Mouse (Mus musculus) left cerebral cortex, postnatal 25 days (tissue): Measurements from ENCODE around the gene Cox5b. TPM values are rescaled to one million over a fixed set of nuclear protein-coding genes. Genes with fewer than 3 reads are reported as not detected.

Source experiments
- DNase-seq, 2 experiments: peaks; one replicate each; pipeline ENCODE4 v3.0.0; 2022; ENCODE audit warnings: low spot score in 2 of 2, mixed read lengths in 1 of 2
- intact Hi-C: fragments of 180-260 bp; cut with DNase I; formaldehyde crosslinking; loops from one replicate; pipeline ENCODE4 v1.15.1; 2025
- total RNA-seq, 2 experiments: library from RNA; stranded (reverse); gene quantifications; 2 replicates each; pipeline ENCODE4 v1.2.3; 2021

Cox5b gene
- total RNA-seq, 2 experiments from 2014 or later = 591 to 598 TPM

GRCm38 (mm10) chr1:36682620-36683355 lies 8.5 kb upstream of the Cox5b start, which contains the start of gene Fam178b:
Gene Fam178b, minus strand, starts transcription at chr1:36683183.
- intact Hi-C loops = no loop called here
- no peak for DNase-seq

- DNase-seq = peak; percentile 80 to 86
- intact Hi-C loops = loop anchor here (1.0 kb wide), 1 partner anchor 137 kb away; the partner anchor contains the start of gene Ankrd39
Observed at GRCm38 (mm10) chr1:36683810-36684467, 7.3 kb upstream of the Cox5b start.

GRCm38 (mm10) chr1:36690671-36691235 lies 496 bp upstream of the Cox5b start:
- intact Hi-C loops = no loop called here
- no peak for DNase-seq

- intact Hi-C loops = no loop called here
Observed at GRCm38 (mm10) chr1:36694871-36695270, 3.6 kb downstream of the Cox5b start.

GRCm38 (mm10) chr1:36696411-36696810 lies 5.2 kb downstream of the Cox5b start:
- intact Hi-C loops = no loop called here

More at GRCm38 (mm10) chr1:36694871-36695270, 3.6 kb downstream of the Cox5b start:
- no peak for DNase-seq

GRCm38 (mm10) chr1:36697030-36697429 lies 5.8 kb downstream of the Cox5b start:
- no peak for DNase-seq
- intact Hi-C loops = no loop called here

More at GRCm38 (mm10) chr1:36696411-36696810, 5.2 kb downstream of the Cox5b start:
- no peak for DNase-seq

GRCm38 (mm10) chr1:36707166-36707565 lies 15.9 kb downstream of the Cox5b start:
- DNase-seq = peak in 1 of 2 experiments; percentile 85
- intact Hi-C loops = no loop called here

- DNase-seq = no peak
- intact Hi-C loops = no loop called here
Observed at GRCm38 (mm10) chr1:36707797-36708196, 16.5 kb downstream of the Cox5b start.

GRCm38 (mm10) chr1:36708626-36709025 lies 17.4 kb downstream of the Cox5b start:
- no peak for DNase-seq
- intact Hi-C loops = no loop called here

- intact Hi-C loops = no loop called here
- DNase-seq = peak in 1 of 2 experiments; percentile 75
Observed at GRCm38 (mm10) chr1:36709055-36709853, 18.0 kb downstream of the Cox5b start.

GRCm38 (mm10) chr1:36709854-36710280 lies 18.6 kb downstream of the Cox5b start, which contains the start of gene 4933424G06Rik:
Gene 4933424G06Rik, plus strand, starts transcription at chr1:36710149.
- intact Hi-C loops = no loop called here
- DNase-seq = peak; percentile 98 to 99

GRCm38 (mm10) chr1:36711104-36711503 lies 19.9 kb downstream of the Cox5b start:
- no peak for DNase-seq
- intact Hi-C loops = no loop called here

- intact Hi-C loops = no loop called here
Observed at GRCm38 (mm10) chr1:36714311-36714710, 23.1 kb downstream of the Cox5b start, which contains the start of gene Actr1b. Gene Actr1b, minus strand, starts transcription at chr1:36714422.

GRCm38 (mm10) chr1:36718786-36719185 lies 27.5 kb downstream of the Cox5b start:
- intact Hi-C loops = no loop called here
- no peak for DNase-seq

More at GRCm38 (mm10) chr1:36714311-36714710, 23.1 kb downstream of the Cox5b start, which contains the start of gene Actr1b:
- no peak for DNase-seq

- no peak for DNase-seq
- intact Hi-C loops = no loop called here
Observed at GRCm38 (mm10) chr1:36723146-36724056, 32.2 kb downstream of the Cox5b start.

GRCm38 (mm10) chr1:36724057-36724431 lies 32.8 kb downstream of the Cox5b start:
- intact Hi-C loops = no loop called here
- DNase-seq = no peak

- peak; percentile 84 to 89 for DNase-seq
- intact Hi-C loops = loop anchor here (2.0 to 10.0 kb wide), 2 partner anchors 514 to 898 kb away; no protein-coding TSS in a partner anchor
Observed at GRCm38 (mm10) chr1:36737300-36737699, 46.1 kb downstream of the Cox5b start.

- intact Hi-C loops = loop anchor here (10.0 kb wide), 1 partner anchor 896 kb away; no protein-coding TSS in a partner anchor
- DNase-seq = no peak
Observed at GRCm38 (mm10) chr1:36739231-36739630, 48.0 kb downstream of the Cox5b start.
